Mouse (Mus musculus) megakaryocyte-erythroid progenitor cell, adult 5-6 weeks (primary cell): ENCODE data around the gene Snrk. TPM values are rescaled to one million over a fixed set of nuclear protein-coding genes. Genes with fewer than 3 reads are reported as not detected.

Experiments used
- ATAC-seq: replicated peaks from 2 replicates; pipeline ENCODE4 v1.8.0; 2016; ENCODE audit warnings: mild to moderate bottlenecking, inconsistent platforms; ENCODE audit not compliant: severe bottlenecking, poor library complexity, low FRiP score, low TSS enrichment
- total RNA-seq, 2 experiments: library from RNA; stranded (forward) in 1 of 2; stranded (reverse) in 1 of 2; fragments of 200-1000, 215-1000 nt in 1 of 2; fragments of >200 nt in 1 of 2; fragmentation: Nextera tagmentation in 1 of 2; gene quantifications; 2 replicates each; pipeline ENCODE4 v1.2.3; 2014 to 2017

Gene Snrk
- total RNA-seq (2014; fragmentation: Nextera tagmentation) (8.5 and 16.9 TPM in 2 replicates), total RNA-seq (2017) (15.9 and 26.7 TPM in 2 replicates)

GRCm38 (mm10) chr9:122117112-122117616 lies at the start of gene Snrk:
TSS of gene Snrk (plus strand) at chr9:122117266.
- peak; percentile 79 for ATAC-seq

- no peak for ATAC-seq
These were observed 49.4 kb upstream of the Snrk start for GRCm38 (mm10) chr9:122067654-122068053.

DNA sequence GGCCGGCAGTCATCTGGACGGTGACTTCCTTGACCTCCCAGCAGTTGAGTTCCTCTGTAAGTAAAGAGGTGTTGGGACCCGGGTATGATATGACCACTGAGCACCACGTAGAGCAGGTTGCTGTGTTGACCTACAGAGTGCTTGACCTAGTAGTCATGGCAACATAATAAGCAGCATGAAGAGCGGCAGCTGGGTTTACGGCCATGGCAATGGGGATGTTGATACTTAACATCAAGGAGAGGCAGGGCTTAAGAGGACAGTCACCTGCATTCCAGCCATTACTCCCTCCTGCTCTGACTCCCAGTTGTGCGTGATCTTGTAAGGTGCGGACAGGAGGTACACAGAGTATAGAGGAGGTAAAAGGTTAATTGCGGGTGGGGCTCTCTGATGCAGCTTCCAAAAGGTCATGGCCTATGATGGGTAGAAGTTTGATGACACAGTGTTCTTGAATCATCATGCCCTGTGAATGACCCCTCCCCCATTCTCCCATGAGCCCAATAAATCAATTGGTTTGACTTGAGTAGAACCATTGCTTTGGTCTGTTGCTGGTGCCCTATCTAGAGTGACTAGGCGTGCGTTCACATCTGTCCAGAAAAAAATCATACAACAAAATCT lies 47.4 kb upstream of the Snrk start:
- no peak for ATAC-seq

DNA sequence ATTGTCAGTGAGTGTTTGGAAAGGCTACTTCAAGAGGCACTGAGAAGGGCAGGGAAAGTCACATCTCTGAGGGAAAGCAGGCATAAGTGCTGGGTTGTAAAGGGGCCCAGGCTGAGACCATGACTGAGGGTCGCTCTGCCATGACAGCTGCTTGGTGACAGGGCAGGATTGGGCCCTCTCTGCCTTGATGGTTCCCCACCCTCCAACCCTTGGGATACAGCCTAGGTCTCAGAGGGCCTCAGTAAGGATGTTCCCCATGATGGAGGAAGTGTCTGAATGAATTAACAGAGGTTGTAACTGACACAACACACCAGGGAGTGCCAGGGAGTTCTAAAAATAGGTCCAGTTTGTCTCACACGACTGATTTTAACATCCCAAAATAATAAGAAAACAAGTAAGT lies 43.1 kb upstream of the Snrk start:
- ATAC-seq: no peak

DNA sequence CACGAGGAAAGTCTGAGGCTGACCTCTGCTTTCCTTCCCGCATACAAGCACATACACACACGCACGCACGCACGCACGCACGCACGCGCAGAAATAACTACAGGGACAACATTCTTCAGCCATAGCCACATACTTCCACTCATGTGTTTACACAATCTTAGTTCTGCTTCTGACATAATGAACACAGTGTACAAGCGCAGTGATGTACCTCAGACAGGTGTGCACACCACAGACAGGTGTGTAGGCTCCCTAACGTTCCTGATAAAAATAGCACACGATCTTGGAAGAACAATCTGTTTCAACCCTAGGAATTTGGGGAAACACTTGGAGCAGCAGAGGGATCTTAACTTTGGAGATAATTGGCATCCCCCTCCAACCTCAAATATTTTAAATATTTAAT lies 42.5 kb upstream of the Snrk start:
- no peak for ATAC-seq

DNA sequence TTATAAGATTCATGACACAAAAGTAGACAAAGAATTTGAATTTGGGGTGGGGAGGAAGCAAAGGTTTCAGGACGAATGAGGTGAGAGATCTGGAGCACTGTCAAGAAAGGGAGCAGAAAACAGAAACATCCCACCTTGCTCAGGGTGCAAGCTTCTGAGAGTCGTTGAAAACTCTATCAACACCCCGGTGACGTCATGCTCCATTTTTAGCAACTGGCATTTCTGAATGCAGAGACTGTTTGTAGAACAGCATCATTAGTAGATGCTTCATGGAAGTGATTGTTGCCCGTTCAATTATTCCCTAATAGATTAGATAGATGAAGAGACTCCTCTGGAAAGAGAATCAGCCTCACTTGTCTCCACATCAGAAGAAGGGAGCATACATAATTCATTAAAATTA lies 38.6 kb upstream of the Snrk start:
- no peak for ATAC-seq

DNA sequence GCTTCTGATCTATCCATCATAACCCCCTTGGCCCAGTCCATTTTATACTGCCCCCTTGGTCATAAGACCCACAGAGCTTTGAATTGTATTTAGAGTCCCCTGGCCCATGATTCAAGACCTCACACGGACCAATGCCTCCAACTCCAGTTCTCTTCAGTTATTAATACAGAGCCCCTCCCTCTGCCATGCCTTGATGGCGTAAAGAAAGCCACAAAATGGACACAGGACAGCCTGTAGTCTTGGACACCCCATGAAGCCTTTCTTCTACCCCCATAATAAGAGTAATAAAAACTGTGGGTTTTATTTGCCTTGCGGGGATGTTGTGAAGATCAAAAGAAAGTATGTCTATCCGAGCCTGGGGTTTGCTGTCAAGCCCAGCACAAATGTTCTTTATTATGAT lies 33.4 kb upstream of the Snrk start:
- ATAC-seq: no peak

- no peak for ATAC-seq
These were observed 32.9 kb upstream of the Snrk start for GRCm38 (mm10) chr9:122084175-122084574.

DNA sequence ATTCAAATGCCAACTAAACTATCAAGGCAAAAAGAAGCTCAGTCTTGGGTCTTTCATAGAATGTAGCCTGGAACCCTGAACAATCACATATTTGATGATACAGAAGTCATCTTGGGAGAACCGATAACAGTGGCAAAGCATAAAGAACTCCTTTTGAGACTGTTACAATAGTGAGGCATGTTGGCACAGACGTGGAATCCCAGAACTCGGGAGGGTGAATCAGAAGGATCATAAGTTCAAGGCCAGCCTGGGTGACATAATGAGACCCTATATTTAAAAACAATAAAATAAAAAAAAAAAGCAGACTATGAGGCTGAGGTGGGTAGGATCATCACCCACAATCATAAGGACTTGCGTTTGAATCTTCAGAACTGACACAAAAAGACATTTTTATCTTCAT lies 32.4 kb upstream of the Snrk start:
- no peak for ATAC-seq

GRCm38 (mm10) chr9:122085055-122085454 lies 32.0 kb upstream of the Snrk start:
- no peak for ATAC-seq

GRCm38 (mm10) chr9:122085550-122086205 lies 31.4 kb upstream of the Snrk start:
- ATAC-seq: no peak

GRCm38 (mm10) chr9:122087086-122087485 lies 30.0 kb upstream of the Snrk start:
- no peak for ATAC-seq

DNA sequence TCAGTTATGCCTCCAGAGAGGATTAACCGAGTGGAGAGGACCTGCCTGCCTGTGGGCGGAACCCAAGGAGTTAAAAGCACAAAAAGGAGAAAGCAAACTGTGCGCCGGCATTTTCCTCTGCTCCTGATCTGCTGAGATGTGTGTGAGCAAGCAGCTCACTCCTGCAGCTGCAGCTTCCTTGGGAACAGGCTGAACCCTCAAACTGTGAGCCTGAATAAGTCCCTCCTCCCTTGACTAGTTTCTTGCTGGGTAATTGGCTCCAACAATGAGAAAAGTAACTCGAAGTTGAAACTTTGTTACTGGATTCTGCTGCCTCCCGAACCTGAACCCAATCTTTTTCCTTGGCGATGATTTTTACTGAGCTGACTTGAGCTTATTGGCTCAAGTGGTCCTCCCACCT lies 25.9 kb upstream of the Snrk start:
- no peak for ATAC-seq

- no peak for ATAC-seq
These were observed 25.3 kb upstream of the Snrk start for GRCm38 (mm10) chr9:122091782-122092228.

GRCm38 (mm10) chr9:122094171-122094570 lies 22.9 kb upstream of the Snrk start:
- ATAC-seq: no peak

DNA sequence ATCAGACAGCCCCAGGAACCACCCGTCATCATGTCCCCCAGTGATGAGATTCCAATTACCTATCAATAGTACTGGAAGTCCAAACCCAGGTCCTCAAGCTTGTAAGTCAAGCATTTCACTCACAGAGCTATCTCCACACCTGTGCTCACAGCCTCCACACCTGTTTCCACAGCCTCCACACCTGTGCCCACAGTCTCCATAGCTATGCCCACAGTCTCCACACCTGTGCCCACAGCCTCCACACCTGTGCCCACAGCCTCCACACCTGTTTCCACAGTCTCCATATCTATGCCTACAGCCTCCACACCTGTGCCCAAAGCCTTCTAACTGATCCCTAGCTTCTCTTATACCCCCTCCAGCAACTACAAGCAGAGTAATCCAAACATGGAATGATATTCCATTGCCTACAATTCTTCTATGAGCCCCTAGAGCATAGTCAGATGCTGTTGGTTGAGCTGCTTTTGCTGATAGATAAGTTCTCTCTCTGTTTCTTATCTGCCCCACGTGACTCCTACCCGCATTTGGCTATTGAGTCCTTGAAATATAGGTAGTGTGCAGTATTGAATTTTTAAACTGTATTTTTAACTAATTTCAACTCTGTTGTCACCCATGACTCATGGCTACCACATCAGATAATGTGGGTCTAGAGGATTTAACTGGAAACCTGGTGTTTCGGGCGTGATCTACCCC lies 20.1 kb upstream of the Snrk start:
- ATAC-seq: no peak

DNA sequence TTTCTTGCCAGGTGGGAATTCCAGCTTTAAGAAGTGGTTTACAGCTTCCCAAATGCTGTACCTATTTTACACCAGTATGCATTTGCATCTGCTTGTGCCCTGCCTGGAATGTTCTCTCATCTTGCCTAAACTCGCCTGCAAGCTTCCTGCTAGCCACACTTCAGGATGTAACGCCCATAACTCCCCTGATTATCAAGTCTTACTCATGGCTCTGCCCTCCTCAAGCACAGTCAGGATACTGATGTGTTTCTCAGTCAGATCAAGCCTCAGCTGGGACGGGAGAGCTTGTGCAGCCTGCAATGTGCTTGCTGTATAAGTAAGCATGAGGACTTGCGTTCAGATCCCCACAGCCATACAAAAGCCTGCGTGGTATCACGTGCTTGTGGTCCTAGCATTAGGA lies 19.5 kb upstream of the Snrk start:
- no peak for ATAC-seq

DNA sequence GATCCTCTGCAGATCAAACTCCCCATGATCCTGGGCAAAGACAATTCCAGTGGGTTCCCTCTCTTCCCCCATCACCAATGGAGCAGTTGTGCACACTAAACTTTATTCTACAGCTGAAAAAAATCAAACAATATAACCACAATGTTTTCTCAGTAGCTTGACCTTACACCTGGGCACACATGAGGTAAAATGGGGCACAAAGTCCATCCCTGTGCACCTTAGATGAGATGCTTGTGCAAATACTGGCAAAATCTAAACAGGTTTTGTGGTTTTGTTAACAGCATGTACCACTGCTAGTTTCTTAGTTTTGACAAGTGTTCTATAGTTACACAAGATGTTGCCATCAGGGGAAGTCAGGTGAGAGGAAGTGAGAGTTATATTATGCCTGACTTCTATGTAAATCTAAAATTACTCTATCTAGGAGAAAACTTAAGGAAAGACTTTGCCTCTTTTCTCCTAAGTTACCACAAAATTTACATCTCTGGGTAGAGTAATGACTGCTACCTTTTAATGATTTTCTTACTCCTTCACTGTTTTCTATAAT lies 16.4 kb upstream of the Snrk start:
- no peak for ATAC-seq

DNA sequence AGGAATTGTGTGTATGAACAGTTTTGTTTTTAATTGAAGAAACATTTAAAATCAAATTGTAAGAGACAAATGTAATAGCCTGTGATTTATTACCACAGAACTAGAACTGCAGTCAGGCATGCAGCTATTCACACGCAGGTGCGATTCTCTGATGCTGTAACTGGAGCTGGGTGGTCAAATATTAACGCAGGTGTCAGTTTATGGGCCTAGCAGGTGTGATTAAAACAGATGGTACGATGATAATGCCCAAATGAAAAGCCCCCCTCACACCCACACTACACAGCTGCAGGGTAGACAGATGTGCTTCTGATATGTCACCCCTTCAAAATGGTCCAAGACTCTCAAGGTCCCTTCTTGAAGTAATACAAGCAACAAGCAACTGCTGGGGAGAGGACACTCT lies 15.9 kb upstream of the Snrk start:
- no peak for ATAC-seq

DNA sequence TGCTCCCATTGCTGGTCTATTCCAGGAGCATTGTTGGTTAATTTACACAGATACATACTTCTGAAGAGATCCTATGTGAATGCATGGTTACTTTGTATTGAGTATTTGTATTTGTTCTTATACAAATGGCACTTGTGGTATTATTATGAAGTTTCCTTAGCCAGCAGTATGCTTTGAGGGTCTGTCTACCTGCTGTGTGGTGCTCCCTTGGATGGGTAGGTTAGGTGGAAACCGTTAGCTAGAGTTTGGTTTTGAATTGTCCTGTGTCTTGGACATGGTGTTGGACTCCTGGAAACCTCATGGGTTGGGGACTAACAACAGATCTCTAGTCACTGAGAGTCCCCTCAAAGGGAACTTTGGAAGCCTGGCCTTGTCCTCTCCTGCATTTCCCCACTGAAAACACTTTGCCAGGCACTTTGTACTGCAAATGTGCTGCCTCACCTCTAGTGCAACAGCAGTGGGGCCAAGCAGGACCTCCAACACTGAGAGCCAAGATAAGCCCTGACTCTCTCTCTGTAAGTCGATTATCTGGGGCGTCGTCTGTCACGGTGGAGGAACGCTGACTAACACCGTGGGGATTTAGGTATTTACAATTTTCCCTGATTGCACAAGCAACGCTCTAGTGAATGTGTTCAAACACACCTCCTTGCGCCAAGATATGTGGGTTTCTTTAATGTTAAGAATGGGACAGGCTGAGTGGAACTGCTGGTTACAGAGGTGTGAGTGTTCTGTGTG lies 13.3 kb upstream of the Snrk start:
- ATAC-seq: peak; percentile 81
